Mouse (Mus musculus) T-cell, adult 2 months (primary cell): ENCODE results near the gene Tgm1.
A peak's percentile ranks its signal among the peaks of the same experiment; 100 is the strongest.

ENCODE experiments used
- DNase-seq: peaks from one replicate; pipeline ENCODE4 v3.0.0; 2022; ENCODE audit warnings: low spot score

The Tgm1 gene

DNA sequence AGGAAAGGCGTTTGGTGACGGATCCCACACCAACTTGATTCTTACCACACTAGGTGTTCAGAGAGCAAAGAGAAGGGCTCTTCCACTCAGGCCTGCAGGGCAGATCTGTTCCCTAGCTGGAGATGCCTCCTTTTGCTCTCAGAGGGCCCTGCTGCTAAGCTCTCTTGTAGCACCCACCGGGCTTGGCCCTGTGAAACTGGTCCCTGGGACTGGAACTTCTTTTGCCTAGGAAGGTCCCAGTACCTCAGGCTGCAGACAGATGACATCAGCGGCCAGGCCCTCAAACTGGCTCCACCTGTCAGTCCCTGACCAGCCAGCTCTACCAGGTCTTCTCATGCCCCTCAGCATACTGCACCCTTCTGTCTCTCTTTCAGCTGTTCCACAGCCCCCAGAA, at the start of gene Tgm1:
TSS of gene Tgm1 (minus strand) at position 198 of the 394 bp plus-strand sequence.
- DNase-seq: no peak

- no peak for DNase-seq
These were observed 49.4 kb upstream of the Tgm1 start for GRCm38 (mm10) chr14:55763166-55763565.

DNA sequence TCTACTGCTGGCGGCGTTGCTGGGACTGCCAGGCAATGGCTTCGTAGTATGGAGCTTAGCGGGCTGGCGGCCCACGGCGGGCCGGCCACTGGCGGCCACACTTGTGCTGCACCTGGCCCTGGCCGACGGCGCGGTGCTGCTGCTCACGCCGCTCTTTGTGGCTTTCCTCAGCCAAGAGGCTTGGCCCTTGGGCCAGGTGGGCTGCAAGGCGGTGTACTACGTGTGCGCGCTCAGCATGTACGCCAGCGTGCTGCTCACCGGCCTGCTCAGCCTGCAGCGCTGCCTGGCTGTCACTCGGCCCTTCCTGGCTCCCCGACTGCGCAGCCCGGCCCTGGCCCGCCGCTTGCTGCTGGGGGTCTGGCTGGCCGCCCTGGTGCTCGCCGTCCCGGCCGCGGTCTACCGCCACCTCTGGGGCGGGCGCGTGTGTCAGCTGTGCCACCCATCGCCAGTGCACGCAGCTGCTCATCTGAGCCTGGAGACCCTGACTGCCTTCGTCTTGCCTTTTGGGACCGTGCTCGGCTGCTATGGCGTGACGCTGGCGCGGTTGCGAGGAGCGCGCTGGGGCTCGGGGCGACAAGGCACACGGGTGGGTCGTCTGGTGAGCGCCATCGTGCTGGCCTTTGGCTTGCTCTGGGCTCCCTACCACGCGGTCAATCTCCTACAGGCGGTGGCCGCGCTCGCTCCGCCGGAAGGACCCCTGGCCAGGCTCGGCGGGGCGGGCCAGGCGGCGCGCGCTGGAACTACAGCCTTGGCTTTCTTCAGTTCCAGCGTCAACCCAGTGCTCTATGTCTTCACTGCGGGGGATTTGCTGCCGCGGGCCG, 48.5 kb upstream of the Tgm1 start:
- no peak for DNase-seq

DNA sequence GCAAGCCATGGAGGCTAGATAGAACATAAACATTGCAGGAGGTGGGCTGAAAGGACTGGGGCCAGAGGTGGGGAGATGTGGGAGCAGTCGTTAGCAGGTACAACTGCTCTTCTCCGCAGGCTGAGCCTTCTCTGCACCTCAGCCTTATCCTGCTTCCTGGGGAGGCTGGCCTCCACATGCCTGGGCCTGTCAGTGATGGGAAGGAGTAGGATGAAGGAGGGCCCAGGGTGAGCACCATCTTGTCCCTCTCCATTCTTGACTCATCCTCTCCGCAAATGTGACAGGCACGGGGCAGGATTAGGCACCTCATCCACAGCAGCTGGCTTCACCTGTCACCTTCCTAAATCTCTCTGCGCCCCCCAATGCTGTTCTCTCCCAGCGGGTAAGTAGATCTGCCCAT, 47.4 kb upstream of the Tgm1 start, which contains the start of gene Ltb4r2:
TSS of gene Ltb4r2 (plus strand) at position 266 of the 400 bp plus-strand sequence.
- no peak for DNase-seq

DNA sequence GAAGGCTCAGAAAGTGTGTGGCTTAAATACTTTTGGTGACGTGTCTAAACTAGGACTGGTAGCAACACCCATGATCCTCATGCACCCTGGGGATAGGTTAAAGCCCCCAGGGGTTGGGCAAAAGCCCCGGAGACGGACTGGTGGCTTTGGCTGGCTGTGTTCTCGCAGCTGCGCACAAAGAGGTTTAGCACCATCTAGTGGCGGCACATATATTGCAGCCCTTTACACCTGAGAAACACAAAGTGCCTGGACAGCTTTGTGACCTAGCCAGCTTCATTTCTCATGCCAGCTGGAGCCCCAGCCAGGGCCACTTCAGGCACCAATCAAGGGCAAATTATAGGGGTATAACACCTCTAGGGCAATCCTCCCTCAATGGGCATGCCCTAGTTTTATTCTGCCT, 46.4 kb upstream of the Tgm1 start:
- DNase-seq: peak; percentile 84

GRCm38 (mm10) chr14:55758363-55758784, 44.6 kb upstream of the Tgm1 start, which contains the start of gene Cideb:
Cideb (minus strand) TSS chr14:55758458.
- no peak for DNase-seq

DNA sequence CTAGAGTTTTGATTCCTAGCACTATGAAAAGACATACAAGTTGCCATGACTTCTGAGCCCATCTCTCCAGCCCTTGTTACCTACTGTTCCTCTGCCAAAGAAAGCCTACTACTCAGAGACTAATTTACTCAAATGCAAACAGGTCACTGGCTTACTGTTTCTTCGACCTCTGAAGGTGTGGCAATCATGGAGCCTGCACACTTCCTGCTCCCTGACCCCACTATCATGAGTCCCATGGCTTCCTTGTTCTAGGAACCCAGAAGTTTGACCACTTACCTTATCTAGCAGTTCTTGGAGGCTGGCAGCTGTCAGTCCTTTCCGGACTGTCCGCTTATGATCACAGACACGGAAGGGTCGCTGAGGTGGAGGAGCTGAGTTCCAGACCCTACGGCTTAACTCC, 43.8 kb upstream of the Tgm1 start:
- no peak for DNase-seq

DNA sequence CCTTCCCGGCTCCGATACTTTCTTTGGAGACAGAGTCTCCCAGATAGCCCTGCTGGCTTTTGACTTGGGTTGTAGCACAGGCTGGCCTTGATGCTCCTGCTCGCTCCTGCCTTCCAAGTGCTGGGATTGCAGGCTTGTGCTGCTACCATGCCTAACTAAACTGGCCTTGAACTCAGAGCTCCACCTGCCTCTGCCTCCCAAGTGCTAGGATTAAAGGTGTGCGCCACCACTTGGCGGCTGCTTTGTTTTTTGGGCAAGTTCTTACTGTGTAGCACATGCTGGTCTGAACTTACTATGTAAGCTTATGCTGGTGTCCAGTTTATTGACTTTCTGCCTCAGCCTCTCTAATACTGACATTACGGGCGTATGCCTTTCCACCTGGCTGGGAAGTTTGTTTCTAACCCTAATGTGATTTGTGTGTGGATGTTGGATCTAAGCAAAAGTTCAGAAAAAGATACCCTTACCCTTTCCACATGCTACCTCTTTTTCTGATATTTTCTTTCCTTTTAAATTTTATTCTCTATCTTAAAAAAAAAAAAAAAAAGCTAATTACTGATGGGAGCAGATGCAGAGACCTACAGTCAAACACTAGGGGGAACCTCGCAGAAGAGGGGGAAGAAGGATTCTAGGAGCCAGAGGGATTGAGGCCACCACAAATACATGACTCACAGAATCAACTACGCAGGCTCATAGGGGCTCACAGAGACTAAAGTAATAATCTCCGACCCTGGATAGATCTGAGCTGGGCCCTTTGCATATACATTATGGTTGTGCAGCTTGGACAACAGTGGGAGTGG, 33.5 kb upstream of the Tgm1 start:
- no peak for DNase-seq

- no peak for DNase-seq
These were observed 32.1 kb upstream of the Tgm1 start for GRCm38 (mm10) chr14:55745861-55746237.

DNA sequence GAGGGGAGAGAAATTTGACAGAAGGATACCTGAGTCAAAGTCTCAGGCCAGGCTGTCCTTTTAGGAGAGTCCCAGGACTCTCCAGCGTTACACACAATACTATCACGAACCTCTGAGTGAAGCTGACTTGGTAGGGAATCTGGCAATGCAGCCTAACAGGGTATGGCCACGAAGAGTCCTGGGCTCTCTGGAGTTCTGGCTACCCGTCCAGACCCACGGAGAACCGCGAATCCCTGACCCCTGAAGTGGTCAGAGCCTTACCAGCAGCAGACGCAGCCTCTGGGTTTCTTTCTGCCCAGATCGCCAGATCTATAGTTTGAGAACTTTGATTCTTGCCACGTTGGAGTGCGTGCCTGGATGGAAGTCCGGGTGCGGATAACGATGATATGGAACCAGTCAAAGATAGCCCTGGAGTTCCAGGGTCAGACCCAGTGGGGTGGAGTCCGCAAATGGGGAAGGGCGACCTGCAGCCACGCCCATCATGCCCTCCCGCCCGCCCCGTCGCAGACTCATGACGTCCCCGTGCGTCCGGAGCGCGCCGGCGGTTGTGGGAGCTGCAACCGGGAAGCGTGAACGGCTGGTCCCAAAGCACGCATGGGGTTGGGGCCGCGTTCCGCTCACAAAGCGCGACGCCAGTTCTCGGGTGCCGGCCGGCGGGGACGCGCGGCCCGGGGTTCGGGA, 31.6 kb upstream of the Tgm1 start, which contains the start of the genes Dhrs1 and Nop9:
TSS of gene Dhrs1 (minus strand) at position 511 of the 681 bp plus-strand sequence.
TSS of gene Nop9 (plus strand) at position 514 of the 681 bp plus-strand sequence.
- DNase-seq: peak; percentile 80

DNA sequence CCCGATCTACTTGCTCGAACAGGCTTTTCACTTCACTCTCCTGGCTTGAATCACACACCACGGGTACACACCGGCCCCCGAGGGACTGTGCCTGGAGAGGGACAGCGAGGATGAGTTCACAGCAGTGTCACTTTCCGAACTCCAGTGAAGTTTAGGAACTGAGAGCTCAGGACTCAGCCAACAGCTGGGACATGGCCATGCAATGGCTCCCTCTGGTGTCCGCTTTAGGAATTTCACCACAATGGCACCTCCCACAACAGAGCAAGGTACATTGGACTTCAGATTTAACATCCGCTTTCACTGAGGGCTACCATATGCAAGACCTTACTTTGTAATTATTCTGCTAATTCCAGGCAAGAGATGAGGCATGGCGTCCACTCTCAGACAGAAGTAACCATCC, 30.0 kb upstream of the Tgm1 start:
- DNase-seq: peak; percentile 85

DNA sequence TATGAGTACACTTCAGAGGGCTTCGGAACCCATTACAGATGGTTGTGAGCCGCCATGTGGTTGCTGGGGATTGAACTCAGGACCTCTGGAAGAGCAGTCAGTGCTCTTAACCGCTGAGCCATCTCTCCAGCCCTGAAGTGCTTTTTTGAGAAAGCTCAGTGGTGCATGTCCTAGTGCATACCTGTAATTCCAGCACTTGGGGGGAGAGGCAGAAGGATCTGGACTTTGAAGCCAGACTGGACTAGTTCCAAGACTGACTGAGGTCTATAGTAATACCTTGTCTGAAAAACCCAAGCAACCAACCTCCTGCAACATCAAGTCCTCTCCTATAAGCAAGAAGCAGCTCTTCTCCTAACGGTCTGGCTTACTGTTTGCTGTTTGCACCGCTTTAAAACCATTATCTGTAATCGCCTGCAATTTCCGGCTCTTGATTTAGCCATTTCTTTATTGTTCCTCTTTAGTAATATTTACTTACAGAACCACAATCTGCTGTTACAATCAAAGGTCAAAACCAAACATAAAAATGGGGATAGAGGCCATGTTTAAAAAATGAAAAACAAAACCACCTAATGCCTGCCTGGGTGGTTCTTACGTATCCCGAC, 23.5 kb upstream of the Tgm1 start:
- DNase-seq: no peak

DNA sequence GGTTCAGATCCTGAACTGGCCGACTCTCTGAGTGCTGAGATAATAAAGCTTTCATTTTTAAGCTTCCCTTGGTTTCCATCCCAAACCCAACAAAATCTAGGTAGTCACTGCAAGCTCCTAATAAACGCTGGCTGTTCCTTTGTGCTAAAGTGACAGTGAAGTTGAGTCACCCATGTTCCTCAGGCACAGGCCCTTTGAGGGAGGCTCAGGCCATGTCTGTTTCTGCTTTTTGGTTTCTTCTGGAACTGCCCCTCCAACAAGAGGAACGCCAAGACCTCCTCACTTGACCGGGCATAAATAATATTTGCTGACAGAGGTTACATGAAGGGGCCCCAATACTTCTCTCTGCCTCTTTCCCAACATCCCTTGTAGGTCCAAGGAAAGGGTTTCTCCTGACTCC, 22.0 kb upstream of the Tgm1 start:
- no peak for DNase-seq

DNA sequence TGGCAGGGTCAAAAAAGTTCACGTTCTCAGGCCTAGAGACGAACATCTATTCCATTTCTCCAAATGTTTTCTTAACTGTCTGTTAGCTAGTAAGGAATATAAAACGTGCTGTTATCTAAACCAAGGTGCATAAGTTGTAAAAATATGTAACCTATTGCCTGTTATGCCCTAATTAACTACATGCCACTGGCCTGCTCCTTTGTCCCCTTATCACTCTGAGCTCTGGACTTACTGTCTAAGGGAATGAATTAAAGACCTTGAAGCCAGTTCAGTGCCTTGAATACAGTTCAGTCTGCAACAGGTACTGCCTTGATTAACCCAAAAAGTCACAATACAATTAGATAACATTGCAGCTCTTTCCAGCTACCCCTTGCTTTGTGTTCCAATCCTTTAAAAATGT, 21.6 kb upstream of the Tgm1 start:
- no peak for DNase-seq

DNA sequence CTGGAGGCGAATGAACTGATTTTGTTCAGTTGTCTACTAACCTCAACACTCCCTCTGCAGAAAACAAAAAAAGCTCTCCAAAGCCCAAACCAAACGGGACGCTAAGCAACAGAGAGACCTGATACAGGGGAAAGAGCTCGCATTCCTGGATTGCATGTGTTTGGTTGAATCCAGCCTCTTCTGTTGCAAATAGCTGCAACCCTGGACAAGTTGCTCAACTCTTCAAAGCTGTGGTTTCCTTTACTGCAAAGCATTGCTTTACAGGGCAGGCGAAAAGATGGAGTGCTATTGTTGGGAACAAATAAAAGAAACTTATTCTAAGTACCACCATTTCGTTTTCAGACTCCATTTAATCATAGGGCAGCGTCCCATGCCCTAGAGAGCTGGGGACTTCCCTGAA, 21.1 kb upstream of the Tgm1 start:
- DNase-seq: no peak

GRCm38 (mm10) chr14:55733889-55734288, 20.2 kb upstream of the Tgm1 start:
- DNase-seq: no peak

DNA sequence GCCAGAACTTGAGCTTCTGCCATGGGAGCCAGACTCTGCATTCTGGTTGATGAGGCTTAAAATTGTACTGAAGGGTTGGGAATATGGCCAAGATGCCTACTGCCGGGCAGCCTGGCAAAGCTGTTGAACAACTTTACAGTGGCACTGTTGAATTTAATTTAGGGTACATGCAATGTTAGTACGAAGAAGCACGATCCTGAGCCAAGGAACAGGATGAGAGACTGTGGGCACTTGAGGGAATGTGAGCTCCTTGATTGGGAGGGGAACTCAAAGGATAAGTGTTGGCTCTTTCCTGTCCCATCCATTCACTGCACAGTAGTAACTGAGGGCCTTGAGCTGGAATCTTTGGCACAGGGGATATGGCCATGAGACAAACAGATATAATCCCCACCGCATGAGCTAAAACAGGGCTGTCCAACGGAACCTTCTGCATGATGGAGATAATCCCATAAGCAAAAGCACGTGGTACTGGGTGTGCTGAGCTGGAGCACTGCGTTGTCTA, 16.9 kb upstream of the Tgm1 start:
- no peak for DNase-seq

DNA sequence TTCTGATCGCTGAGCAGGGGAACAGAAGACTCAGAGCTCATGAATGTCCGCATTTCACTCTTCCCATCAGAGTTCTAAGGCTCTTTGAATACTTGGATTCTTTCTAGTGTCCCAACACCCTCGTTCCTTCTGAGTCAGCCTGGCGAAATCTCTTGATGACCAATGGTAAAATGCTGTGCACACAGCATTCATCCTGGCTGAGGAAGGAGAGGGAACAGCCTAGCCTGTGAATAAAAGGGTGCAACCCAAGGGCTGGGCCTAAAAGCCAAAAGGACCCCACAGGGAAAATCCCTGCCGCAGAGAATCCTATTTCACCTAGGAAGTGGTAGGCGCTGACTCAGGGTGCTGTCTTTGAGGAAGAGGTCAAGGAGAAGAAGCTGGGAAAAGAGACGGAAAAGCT, 16.4 kb upstream of the Tgm1 start:
- no peak for DNase-seq

- DNase-seq: no peak
These were observed 14.4 kb upstream of the Tgm1 start for GRCm38 (mm10) chr14:55727889-55728685.

DNA sequence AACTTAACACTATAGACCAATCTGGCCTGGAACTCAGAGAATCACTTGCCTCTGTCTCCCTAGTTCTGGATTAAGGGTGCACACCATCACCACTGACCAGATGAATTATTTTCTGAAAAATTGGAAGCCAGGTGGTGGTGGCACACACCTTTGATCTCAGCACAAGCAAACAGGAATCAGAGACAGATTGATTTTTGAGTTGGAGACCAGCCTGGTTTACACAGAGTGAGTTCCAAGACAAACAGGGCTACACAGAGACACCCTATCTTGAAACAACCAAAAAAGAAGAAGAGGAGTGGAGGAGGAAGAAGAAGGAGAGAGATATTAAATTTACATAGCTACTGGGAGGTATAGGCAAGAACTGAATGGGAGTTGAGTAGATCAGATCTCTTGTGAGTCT, 12.5 kb upstream of the Tgm1 start:
- DNase-seq: no peak

GRCm38 (mm10) chr14:55724411-55724871, 10.7 kb upstream of the Tgm1 start:
- peak; percentile 90 for DNase-seq
